Mouse (Mus musculus): ENCODE results near the gene Sh2d2a. TPM values are rescaled to one million over a fixed set of nuclear protein-coding genes. Genes with fewer than 3 reads are reported as not detected.
"Not testable (repeated sequence)": the region's sequence is repeated elsewhere in the genome, so short reads cannot be mapped to it uniquely, and the experiment has no call there.

Sh2d2a gene
- polyA plus RNA-seq, 1 experiment from 2014 or later, result 0.37 TPM

DNA sequence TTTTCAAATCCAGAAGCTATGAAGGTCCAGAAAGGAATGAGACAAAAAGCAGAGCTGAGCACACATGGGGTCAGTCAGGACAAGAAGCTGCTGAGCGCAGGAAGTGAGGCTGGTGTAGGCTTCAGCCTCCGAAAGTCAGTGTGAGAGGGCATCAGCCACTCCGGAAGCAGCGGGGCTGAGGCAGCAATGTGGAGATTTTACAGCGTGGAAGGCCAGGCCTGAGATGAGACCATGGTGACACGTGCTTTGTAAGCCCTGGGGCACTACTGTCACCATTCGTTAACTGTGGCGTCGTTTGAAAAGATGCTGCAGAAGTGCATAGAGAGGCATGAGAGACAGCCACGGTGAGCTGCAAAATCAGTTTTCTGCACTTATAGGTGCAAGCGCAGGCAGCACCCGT lies 28.3 kb upstream of the Sh2d2a start:
- Histone ChIP-seq H3K27ac (ENCODE audit: low read length) (no peak overlapping the region), H3K4me2 (ENCODE audit: low read depth, low read length) (no peak overlapping the region), H3K9ac (ENCODE audit: low read depth, low read length) (no peak overlapping the region), H3K36me3 (ENCODE audit: control insufficient read depth, insufficient read depth) (no peaks in the 10 kb centered on the region), H3K4me3 (ENCODE audit: low read depth, low read length) (no peak overlapping the region), H3K4me1 (ENCODE audit: control insufficient read depth, low read depth, low read length) (no peaks in the 10 kb centered on the region), H3K27me3 (ENCODE audit: control insufficient read depth, insufficient read depth, low read depth, low read length) (peaks cover 2% of the 10 kb centered on the region; the same call in 1 of the 2 replicates), H3K9me3 (replicated peaks; ENCODE audit: control insufficient read depth, low read length) (no peaks in the 10 kb centered on the region)
- 49% methylated on average over 12 of the region's 12 CpGs for WGBS (ENCODE audit: insufficient replicate concordance)
- no peak for ATAC-seq (ENCODE audit: low read depth)

DNA sequence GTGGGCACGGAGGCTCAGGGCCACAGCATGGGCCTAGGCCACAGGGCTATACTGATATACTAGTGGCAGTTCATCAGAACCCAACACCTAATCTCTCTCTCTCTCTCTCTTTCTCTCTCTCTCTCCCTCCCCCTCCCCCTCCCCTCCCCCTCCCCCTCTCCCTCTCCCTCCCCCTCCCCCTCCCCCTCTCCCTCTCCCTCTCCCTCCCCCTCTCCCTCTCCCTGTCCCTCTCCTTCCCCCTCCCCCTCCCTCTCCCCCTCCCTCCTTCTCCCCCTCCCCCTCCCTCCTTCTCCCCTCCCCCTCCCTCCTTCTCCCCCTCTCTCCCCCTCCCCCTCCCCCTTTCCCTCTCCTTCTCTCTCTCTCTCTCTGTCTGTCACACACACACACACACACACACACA lies 22.3 kb upstream of the Sh2d2a start, which contains the start of gene Pear1:
Pear1 (minus strand) TSS at position 101 of the 400 bp plus-strand sequence.
- not testable (repeated sequence) for H3K27ac ChIP-seq (ENCODE audit: low read length); H3K4me1 ChIP-seq (ENCODE audit: control insufficient read depth, low read depth, low read length); H3K4me3 ChIP-seq (ENCODE audit: low read depth, low read length); ATAC-seq (ENCODE audit: low read depth); H3K9ac ChIP-seq (ENCODE audit: low read depth, low read length); H3K36me3 ChIP-seq (ENCODE audit: control insufficient read depth, insufficient read depth); H3K4me2 ChIP-seq (ENCODE audit: low read depth, low read length); H3K27me3 ChIP-seq (ENCODE audit: control insufficient read depth, insufficient read depth, low read depth, low read length); H3K9me3 ChIP-seq (replicated peaks; ENCODE audit: control insufficient read depth, low read length)
- WGBS (ENCODE audit: insufficient replicate concordance), result 69% methylated on average over 1 of the region's 1 CpGs

DNA sequence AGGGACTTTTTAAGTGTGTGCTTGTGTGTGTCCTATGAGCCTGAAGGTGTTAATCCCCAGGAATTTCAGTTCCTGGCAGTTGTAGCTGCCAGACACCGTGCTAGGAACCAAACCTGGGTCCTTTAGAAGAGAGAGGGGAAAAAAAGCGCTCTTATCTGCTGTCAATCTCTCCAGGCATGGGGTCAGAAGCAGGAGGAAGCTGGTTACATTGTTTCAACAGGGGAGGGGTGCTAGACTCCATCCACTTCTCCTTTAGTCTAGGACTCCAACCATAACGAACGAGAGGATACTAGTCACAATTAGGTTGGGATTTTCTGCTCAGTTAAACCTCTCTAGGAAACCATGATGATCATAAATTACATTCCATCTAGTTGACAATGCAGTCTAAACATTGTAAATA lies 18.1 kb upstream of the Sh2d2a start:
- Histone ChIP-seq H3K36me3 (ENCODE audit: control insufficient read depth, insufficient read depth) (no peaks in the 10 kb centered on the region), H3K9me3 (replicated peaks; ENCODE audit: control insufficient read depth, low read length) (no peaks in the 10 kb centered on the region), H3K4me3 (ENCODE audit: low read depth, low read length) (no peak overlapping the region), H3K4me1 (ENCODE audit: control insufficient read depth, low read depth, low read length) (no peaks in the 10 kb centered on the region), H3K9ac (ENCODE audit: low read depth, low read length) (no peak overlapping the region), H3K27ac (ENCODE audit: low read length) (no peak overlapping the region), H3K27me3 (ENCODE audit: control insufficient read depth, insufficient read depth, low read depth, low read length) (no peaks in the 10 kb centered on the region; the same call in 1 of the 2 replicates), H3K4me2 (ENCODE audit: low read depth, low read length) (no peak overlapping the region)
- no peak for ATAC-seq (ENCODE audit: low read depth)
- WGBS (ENCODE audit: insufficient replicate concordance), result 9% methylated on average over 4 of the region's 4 CpGs

DNA sequence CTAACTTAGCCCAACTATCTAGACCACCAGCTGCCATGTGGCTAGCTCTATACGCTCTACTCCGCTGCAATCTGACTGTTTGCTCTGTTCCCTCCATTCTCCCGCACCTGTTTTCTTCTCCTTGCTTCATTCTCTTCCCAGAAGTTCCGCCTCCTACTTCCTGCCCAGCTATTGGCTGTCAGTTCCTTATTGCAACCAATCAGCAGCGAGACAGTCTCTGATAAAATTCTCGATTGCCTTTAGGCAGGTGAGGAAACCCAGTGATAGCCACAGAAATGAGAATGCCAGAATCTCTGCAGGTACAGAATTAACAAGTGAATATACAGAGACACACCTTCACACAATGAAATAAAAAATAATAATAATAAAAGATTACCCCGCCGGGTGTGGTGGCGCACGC lies 17.5 kb upstream of the Sh2d2a start:
- Histone ChIP-seq H3K27ac (ENCODE audit: low read length) (no peak overlapping the region), H3K4me1 (ENCODE audit: control insufficient read depth, low read depth, low read length) (no peaks in the 10 kb centered on the region), H3K4me2 (ENCODE audit: low read depth, low read length) (no peak overlapping the region), H3K36me3 (ENCODE audit: control insufficient read depth, insufficient read depth) (no peaks in the 10 kb centered on the region), H3K9me3 (replicated peaks; ENCODE audit: control insufficient read depth, low read length) (no peaks in the 10 kb centered on the region), H3K9ac (ENCODE audit: low read depth, low read length) (no peak overlapping the region), H3K27me3 (ENCODE audit: control insufficient read depth, insufficient read depth, low read depth, low read length) (no peaks in the 10 kb centered on the region; the same call in 1 of the 2 replicates), H3K4me3 (ENCODE audit: low read depth, low read length) (no peak overlapping the region)
- ATAC-seq (ENCODE audit: low read depth), result no peak
- WGBS (ENCODE audit: insufficient replicate concordance), result 35% methylated on average over 10 of the region's 10 CpGs

DNA sequence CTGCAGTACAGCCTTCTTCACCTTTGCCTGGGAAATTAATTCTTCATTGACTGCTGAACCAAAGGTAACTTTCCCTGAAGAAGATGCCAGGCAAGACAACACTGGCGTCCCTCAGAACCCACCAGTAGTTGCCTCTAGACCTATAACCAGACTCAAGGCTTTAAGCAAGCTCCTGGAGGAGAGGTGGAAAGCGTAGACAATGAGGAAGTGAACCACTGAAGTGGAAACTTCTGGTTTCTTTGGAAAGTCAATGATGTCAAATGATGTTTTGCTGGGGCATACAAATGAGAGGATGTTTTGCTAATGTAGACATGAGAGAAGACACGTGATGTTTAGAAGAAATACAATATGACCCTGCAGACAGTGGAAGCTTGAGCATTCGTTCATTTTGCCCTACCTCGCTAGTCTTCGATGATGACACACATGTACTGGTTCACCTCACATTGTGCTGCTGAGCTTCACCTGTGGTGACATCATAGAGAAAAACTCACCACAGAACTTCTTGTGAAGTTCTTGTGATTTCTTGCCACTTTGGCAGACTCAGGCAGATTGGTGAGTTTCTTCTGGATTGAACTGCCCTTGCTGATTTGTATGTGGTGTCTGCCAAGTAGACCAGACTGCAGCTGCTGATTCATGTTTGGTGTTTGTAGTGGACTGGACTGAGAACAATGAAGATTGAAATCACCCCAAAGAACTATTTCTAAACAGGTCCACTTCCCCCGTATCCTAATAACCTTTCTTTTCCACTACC lies 14.3 kb upstream of the Sh2d2a start:
- H3K9me3 ChIP-seq (replicated peaks; ENCODE audit: control insufficient read depth, low read length), result no peaks in the 10 kb centered on the region
- no peak for ATAC-seq (ENCODE audit: low read depth)
- no peak overlapping the region for H3K9ac ChIP-seq (ENCODE audit: low read depth, low read length)
- H3K27ac ChIP-seq (ENCODE audit: low read length), result no peak overlapping the region
- no peaks in the 10 kb centered on the region for H3K4me1 ChIP-seq (ENCODE audit: control insufficient read depth, low read depth, low read length)
- no peaks in the 10 kb centered on the region for H3K36me3 ChIP-seq (ENCODE audit: control insufficient read depth, insufficient read depth)
- no peak overlapping the region for H3K4me3 ChIP-seq (ENCODE audit: low read depth, low read length)
- no peaks in the 10 kb centered on the region; the same call in 1 of the 2 replicates for H3K27me3 ChIP-seq (ENCODE audit: control insufficient read depth, insufficient read depth, low read depth, low read length)
- WGBS (ENCODE audit: insufficient replicate concordance), result 61% methylated on average over 7 of the region's 7 CpGs
- no peak overlapping the region for H3K4me2 ChIP-seq (ENCODE audit: low read depth, low read length)

DNA sequence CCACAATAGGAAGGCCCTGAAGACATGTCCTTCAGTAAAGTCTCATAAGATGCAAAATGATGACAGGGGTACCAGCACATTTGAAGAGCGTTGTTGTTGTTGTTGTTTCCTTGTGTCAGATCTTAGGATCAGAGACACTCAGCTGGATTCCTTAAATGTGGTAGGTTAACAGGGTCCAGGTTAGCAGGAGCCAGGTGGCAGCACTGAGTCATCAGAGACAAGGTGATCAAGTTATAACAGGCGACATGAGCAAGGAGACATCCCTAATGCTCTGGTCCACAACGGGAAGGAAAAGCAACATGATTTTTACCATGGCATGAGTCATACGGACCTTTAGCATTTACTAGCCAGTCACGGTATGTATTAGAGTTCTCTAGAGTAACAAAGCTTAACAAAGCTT lies 13.1 kb upstream of the Sh2d2a start:
- Histone ChIP-seq H3K4me3 (ENCODE audit: low read depth, low read length) (no peak overlapping the region), H3K9ac (ENCODE audit: low read depth, low read length) (no peak overlapping the region), H3K4me1 (ENCODE audit: control insufficient read depth, low read depth, low read length) (no peaks in the 10 kb centered on the region), H3K27me3 (ENCODE audit: control insufficient read depth, insufficient read depth, low read depth, low read length) (no peaks in the 10 kb centered on the region), H3K27ac (ENCODE audit: low read length) (no peak overlapping the region), H3K36me3 (ENCODE audit: control insufficient read depth, insufficient read depth) (no peaks in the 10 kb centered on the region), H3K9me3 (replicated peaks; ENCODE audit: control insufficient read depth, low read length) (no peaks in the 10 kb centered on the region), H3K4me2 (ENCODE audit: low read depth, low read length) (no peak overlapping the region)
- ATAC-seq (ENCODE audit: low read depth), result no peak
- WGBS (ENCODE audit: insufficient replicate concordance), result 50% methylated on average over 5 of the region's 5 CpGs

DNA sequence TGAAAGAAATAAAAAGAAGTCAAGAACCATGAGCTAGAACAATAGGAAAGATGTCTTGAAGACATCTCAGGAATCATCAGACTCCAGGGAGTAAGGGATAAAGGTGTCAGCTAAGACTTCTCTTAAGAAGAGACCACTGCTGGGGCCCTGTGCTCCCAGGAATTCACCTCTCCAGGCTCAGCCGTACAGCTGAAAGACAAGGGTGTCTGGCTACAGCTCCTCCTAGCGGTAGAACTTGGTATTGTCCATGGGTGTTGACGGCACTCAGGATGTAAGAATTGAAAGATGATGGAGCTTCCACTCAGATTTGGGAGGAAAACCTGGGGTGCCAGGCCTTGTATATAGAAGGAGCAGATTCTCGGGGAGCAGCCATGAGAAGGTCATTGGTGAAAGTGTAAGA lies 7.9 kb upstream of the Sh2d2a start:
- Histone ChIP-seq H3K9me3 (replicated peaks; ENCODE audit: control insufficient read depth, low read length) (no peaks in the 10 kb centered on the region), H3K36me3 (ENCODE audit: control insufficient read depth, insufficient read depth) (no peaks in the 10 kb centered on the region), H3K9ac (ENCODE audit: low read depth, low read length) (no peak overlapping the region), H3K4me2 (ENCODE audit: low read depth, low read length) (no peak overlapping the region), H3K4me3 (ENCODE audit: low read depth, low read length) (no peak overlapping the region), H3K27ac (ENCODE audit: low read length) (no peak overlapping the region), H3K4me1 (ENCODE audit: control insufficient read depth, low read depth, low read length) (no peaks in the 10 kb centered on the region), H3K27me3 (ENCODE audit: control insufficient read depth, insufficient read depth, low read depth, low read length) (no peaks in the 10 kb centered on the region)
- WGBS (ENCODE audit: insufficient replicate concordance), result 4% methylated on average over 4 of the region's 4 CpGs
- ATAC-seq (ENCODE audit: low read depth), result no peak

DNA sequence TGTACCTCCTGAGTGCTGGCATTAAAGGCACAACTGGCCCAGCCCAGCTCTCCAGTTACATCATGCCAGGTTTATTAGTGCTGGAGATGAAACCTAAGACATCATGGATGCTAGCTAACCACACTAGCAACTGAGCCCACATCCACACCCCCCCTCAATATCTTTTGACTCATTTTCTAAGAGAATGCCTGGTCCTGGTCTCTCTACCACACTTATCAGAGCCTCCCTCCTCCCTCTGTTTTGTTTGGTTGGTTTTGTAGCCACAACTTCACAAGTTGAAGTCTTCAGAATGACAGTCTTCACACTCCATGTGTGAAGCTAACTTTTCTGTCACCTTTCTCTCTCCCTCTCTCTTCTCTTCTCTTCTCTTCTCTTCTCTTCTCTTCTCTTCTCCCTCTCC lies 5.7 kb upstream of the Sh2d2a start:
- Histone ChIP-seq H3K9ac (ENCODE audit: low read depth, low read length) (no peak overlapping the region), H3K36me3 (ENCODE audit: control insufficient read depth, insufficient read depth) (no peaks in the 10 kb centered on the region), H3K9me3 (replicated peaks; ENCODE audit: control insufficient read depth, low read length) (no peaks in the 10 kb centered on the region), H3K27me3 (ENCODE audit: control insufficient read depth, insufficient read depth, low read depth, low read length) (no peaks in the 10 kb centered on the region), H3K27ac (ENCODE audit: low read length) (no peak overlapping the region), H3K4me3 (ENCODE audit: low read depth, low read length) (no peak overlapping the region), H3K4me2 (ENCODE audit: low read depth, low read length) (no peak overlapping the region), H3K4me1 (ENCODE audit: control insufficient read depth, low read depth, low read length) (no peaks in the 10 kb centered on the region)
- ATAC-seq (ENCODE audit: low read depth), result no peak

DNA sequence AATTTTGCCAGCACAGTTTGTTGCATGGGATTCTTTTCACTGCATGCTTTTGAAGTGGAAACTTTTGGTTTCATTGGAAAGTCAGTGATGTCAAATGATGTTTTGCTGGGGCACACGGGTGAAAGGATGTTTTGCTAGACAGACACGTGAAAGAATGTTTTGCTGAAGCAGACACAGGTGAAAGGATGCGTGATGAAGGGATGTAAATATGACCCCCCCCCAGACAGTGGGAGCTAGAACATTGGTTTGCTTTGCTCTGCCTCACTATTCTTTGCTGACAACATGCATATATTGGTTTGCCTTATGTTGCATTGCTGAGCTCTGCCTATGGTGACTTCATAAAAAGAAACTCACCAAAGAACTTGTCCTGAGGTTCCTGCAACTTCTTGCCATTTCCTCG lies 1.6 kb upstream of the Sh2d2a start:
- Histone ChIP-seq H3K4me1 (ENCODE audit: control insufficient read depth, low read depth, low read length) (no peaks in the 10 kb centered on the region), H3K27ac (ENCODE audit: low read length) (no peak overlapping the region), H3K36me3 (ENCODE audit: control insufficient read depth, insufficient read depth) (no peaks in the 10 kb centered on the region), H3K4me3 (ENCODE audit: low read depth, low read length) (no peak overlapping the region), H3K27me3 (ENCODE audit: control insufficient read depth, insufficient read depth, low read depth, low read length) (no peaks in the 10 kb centered on the region), H3K9me3 (replicated peaks; ENCODE audit: control insufficient read depth, low read length) (no peaks in the 10 kb centered on the region), H3K4me2 (ENCODE audit: low read depth, low read length) (no peak overlapping the region), H3K9ac (ENCODE audit: low read depth, low read length) (no peak overlapping the region)
- ATAC-seq (ENCODE audit: low read depth), result no peak
- WGBS (ENCODE audit: insufficient replicate concordance), result 63% methylated on average over 4 of the region's 4 CpGs

All from liver, embryonic 16.5 days (tissue).